Mouse (Mus musculus): ENCODE measurements around the gene Frmd4b.

DNA sequence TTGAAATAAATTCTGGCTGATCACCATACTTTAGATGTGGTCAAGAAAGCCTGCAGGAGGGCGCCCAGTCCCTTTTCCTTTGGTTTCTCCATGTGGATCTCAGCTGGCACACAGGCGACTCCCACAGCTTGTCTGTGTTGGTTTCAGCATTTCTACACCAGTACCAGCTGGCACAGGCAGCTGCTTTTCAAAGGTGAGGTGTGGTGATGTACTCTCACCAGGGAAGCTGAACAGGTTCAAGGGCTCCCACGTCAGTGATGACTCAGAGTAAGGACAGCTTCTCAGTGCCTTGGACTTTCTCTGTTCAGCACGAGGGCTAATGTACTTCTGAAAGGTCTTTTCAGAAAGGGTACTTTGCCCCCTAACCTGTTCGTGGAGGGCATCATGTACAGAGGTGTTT, 232.4 kb downstream of the Frmd4b start:
- TF ChIP-seq CTCF (IDR thresholded peaks at IDR 0.05; ENCODE audit: low read depth, low read length) (no peak), POLR2AphosphoS5 (IDR thresholded peaks at IDR 0.05; ENCODE audit: insufficient replicate concordance, low read depth, low read length) (no peak), TAL1 (conservative IDR thresholded peaks at IDR 0.05; ENCODE audit: low read depth, low read length) (no peak), GATA1 (IDR thresholded peaks at IDR 0.05; ENCODE audit: borderline replicate concordance, low read length) (no peak)
